Mouse (Mus musculus) lung, embryonic 15.5 days (tissue): ENCODE data around the gene Necap1. TPM values are rescaled to one million over a fixed set of nuclear protein-coding genes. Genes with fewer than 3 reads are reported as not detected.

Experiments used
- ATAC-seq: fragments of 200-750 bp; cut with Nextera tagmentation; 2 replicates; pipeline ENCODE4 v1.8.0; 2017; ENCODE audit warnings: moderate number of reproducible peaks, borderline replicate concordance; ENCODE audit not compliant: low FRiP score, low TSS enrichment; ENCODE audit errors: extremely low read depth
- H3K27ac ChIP-seq: fragments of 300-500 bp; sonication (generic); 2 replicates; pipeline ENCODE4 v1.5.1; 2015; ENCODE audit warnings: moderate library complexity, mild to moderate bottlenecking, inconsistent platforms
- H3K27me3 ChIP-seq: fragments of 300-500 bp; sonication (generic); 2 replicates; pipeline ENCODE4 v1.6.1; 2015; ENCODE audit warnings: inconsistent platforms
- H3K36me3 ChIP-seq: fragments of 300-500 bp; sonication (generic); 2 replicates; pipeline ENCODE4 v1.6.1; 2015; ENCODE audit warnings: inconsistent platforms
- H3K4me1 ChIP-seq: fragments of 300-500 bp; sonication (generic); 2 replicates; pipeline ENCODE4 v1.6.1; 2015; ENCODE audit warnings: inconsistent platforms
- H3K4me2 ChIP-seq: fragments of 300-500 bp; sonication (generic); 2 replicates; pipeline ENCODE4 v1.6.1; 2015; ENCODE audit warnings: inconsistent platforms, mild to moderate bottlenecking, moderate library complexity
- H3K4me3 ChIP-seq: fragments of 300-500 bp; sonication (generic); 2 replicates; pipeline ENCODE4 v1.5.1; 2015; ENCODE audit warnings: mild to moderate bottlenecking, inconsistent platforms
- H3K9ac ChIP-seq: fragments of 300-500 bp; sonication (generic); 2 replicates; pipeline ENCODE4 v1.6.1; 2015; ENCODE audit warnings: inconsistent platforms
- H3K9me3 ChIP-seq: fragments of 300-500 bp; sonication (generic); 2 replicates; pipeline ENCODE4 v1.6.1; 2016; ENCODE audit warnings: inconsistent platforms
- WGBS: fragments of 180-500 bp; shearing (Covaris S2); methylation state at CpG from one replicate; pipeline ENCODE4 v1.1.7; 2015; 5-methylcytosine and 5-hydroxymethylcytosine counted together
- polyA plus RNA-seq: library from polyadenylated mRNA; unstranded; fragments of >200 nt; fragmentation: Nextera tagmentation; extraction: Ambion mirVana; gene quantifications from 2 replicates; pipeline ENCODE4 v1.2.1, GENCODE M21; 2015

Gene Necap1
- polyA plus RNA-seq, 1 experiment from 2014 or later, result 48.1 TPM

DNA sequence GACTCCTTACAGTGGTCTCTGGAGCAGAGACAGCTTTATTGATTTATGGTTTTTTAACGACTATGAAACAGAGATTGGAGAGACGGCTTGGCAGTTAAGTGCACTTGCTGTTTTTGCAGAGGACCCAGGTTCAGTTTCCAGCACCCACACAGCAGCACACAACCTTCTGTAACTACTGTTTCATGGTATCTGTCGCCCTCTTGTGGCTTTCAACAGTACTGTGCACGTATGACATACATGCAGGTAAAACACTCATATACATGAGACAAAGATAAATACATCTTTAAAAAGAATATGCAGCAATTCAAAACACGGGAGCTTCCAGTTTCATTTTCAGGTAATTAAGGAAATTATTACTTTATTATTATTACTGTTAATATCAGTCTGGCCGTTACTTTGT is 11.8 kb upstream of the Necap1 start:
- Histone ChIP-seq H3K9ac (no peak overlapping the region), H3K4me2 (no peak overlapping the region), H3K4me3 (no peak overlapping the region), H3K9me3 (peaks cover 4% of the 10 kb centered on the region; the same call in 1 of the 2 replicates), H3K27me3 (no peaks in the 10 kb centered on the region), H3K27ac (no peak overlapping the region), H3K36me3 (no peaks in the 10 kb centered on the region), H3K4me1 (no peaks in the 10 kb centered on the region)
- ATAC-seq, result no peak
- 67% methylated on average over 6 of the region's 6 CpGs for WGBS

DNA sequence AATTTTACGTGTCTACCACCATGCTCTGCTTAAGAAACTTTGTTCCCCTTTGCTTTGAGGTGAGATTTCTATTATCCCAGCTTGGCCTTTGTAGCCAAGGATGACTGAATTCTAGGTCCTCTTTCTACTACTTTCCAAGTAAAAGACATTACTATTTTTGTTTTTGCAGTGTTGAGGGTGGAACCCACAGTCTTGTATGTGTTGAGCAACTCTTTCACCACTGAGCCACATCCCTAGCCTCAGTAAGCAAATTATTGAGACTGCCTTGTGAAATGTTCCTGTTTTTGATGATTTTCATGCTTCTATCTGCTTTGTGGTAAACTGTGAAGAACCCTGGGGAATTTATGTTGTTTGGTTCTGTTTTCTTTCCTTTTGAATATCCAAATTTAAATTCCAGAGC is 11.4 kb upstream of the Necap1 start:
- Histone ChIP-seq H3K4me1 (no peaks in the 10 kb centered on the region), H3K27me3 (no peaks in the 10 kb centered on the region), H3K4me3 (no peak overlapping the region), H3K9ac (no peak overlapping the region), H3K4me2 (no peak overlapping the region), H3K36me3 (no peaks in the 10 kb centered on the region), H3K27ac (no peak overlapping the region), H3K9me3 (peaks cover 4% of the 10 kb centered on the region; the same call in 1 of the 2 replicates)
- 87% methylated on average over 1 of the region's 1 CpGs for WGBS
- ATAC-seq, result no peak

DNA sequence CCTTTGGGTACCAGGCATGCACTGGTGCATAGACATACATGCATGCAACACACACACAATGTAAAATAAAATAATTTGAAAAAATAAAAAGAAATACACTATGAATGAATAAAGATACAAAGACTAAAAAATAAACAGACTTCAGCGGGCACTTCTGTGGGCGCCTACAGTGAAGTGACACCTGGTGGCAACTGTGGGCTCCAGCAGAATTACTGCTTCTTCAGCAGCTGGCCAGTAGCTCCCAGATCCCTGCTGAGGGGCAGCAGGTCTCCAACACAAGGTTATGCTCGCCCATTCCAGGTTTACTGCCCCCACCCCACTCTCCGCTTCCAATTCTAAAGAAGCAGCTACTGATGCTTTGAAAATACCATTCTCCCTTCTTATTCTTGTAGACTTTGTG is 6.4 kb upstream of the Necap1 start:
- 48% methylated on average over 4 of the region's 4 CpGs for WGBS
- Histone ChIP-seq H3K4me2 (no peak overlapping the region), H3K9ac (no peak overlapping the region), H3K36me3 (no peaks in the 10 kb centered on the region), H3K4me1 (no peaks in the 10 kb centered on the region), H3K4me3 (no peak overlapping the region), H3K27ac (no peak overlapping the region), H3K27me3 (no peaks in the 10 kb centered on the region), H3K9me3 (no peaks in the 10 kb centered on the region)
- ATAC-seq, result no peak

DNA sequence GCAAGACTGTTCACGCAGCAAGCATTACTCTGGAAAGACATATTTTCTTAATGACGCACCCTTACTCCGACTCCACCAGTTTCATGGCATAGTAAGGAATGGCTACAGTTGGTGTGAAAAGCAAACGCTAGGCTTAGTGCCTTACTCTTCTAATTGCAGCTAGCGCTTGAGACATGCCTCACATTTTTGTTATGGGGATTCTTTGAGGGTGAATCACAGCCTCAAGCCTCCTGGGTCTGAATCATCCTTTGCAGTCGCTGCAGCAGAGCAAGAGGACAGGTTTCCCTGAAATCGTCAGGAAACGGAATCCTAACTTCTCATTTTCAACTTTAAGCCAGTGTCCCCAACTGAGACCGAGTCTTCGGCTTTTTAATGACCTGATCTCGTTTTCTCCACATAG is 4.4 kb upstream of the Necap1 start:
- no peak for ATAC-seq
- Histone ChIP-seq H3K36me3 (no peaks in the 10 kb centered on the region), H3K27me3 (no peaks in the 10 kb centered on the region), H3K4me3 (no peak overlapping the region), H3K4me1 (no peaks in the 10 kb centered on the region), H3K4me2 (no peak overlapping the region), H3K9me3 (no peaks in the 10 kb centered on the region), H3K27ac (no peak overlapping the region), H3K9ac (no peak overlapping the region)
- WGBS, result 76% methylated on average over 11 of the region's 11 CpGs

DNA sequence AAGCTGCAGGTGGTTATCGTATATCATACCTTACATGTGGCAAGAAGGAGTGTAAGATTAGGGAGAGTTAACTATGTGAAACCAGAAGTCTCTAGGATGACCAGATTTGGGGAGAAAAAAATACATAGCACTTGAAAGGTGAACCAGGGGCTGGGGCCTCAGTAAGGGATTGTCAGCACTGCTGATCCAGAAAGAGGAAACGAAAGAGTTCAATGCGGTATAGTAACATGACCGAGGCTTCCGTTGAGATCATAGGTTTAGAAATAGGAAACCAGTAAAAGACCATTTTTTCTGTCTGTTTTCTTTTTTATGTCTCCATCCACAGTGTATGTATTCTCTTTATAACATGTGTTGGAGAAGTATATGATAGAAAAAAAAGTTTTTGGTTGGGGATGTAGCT is 1.5 kb upstream of the Necap1 start:
- 92% methylated on average over 5 of the region's 5 CpGs for WGBS

DNA sequence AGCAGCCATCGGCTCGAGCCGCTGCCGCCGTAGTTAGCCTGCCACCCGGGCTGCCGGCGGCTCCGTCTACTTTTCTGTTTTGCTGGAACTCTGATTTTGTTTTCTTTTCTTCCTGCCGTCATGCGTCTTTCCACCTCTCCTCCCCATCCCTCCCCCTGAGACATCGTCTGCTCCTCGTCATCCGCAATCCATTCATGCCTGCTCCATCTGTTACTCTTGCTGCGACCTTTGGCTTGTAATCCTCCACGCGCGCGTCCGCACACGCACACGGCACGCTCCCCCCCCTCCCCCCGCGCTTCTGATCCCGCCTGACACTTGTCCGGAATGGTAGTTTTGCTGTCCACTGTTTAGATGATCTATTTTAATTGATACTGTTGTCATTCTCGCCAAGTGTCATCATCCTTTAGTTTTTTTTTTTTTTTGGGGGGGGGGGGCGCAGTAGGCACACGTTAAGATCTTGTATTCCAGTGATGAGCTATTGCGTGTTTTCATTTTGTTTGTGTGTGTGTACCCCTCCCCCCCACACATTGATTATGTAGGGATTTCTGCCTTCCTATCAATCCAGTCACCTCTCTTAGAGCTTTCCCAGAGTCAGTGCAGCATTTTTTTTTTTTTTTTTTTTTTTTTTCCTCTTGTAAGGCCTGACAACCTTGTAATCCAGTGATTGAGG is 581 bp downstream of the Necap1 start:
- H3K4me3 ChIP-seq, result peak overlapping the region; percentile 93
- WGBS, result under 1% methylated on average over 30 of the region's 31 CpGs
- H3K9me3 ChIP-seq, result no peaks in the 10 kb centered on the region
- no peaks in the 10 kb centered on the region for H3K27me3 ChIP-seq
- H3K4me1 ChIP-seq, result peaks cover 11% of the 10 kb centered on the region
- H3K36me3 ChIP-seq, result peaks cover 16% of the 10 kb centered on the region
- peak; percentile 71; the same call in 1 of the 2 replicates for ATAC-seq
- H3K27ac ChIP-seq, result peak overlapping the region; percentile 88
- H3K9ac ChIP-seq, result peak overlapping the region; percentile 92
- H3K4me2 ChIP-seq, result peak overlapping the region; percentile 55

More for the DNA sequence above, 1.5 kb upstream of the Necap1 start:
- no peaks in the 10 kb centered on the region for H3K9me3 ChIP-seq
- no peak overlapping the region for H3K4me3 ChIP-seq
- H3K4me2 ChIP-seq, result no peak overlapping the region
- H3K36me3 ChIP-seq, result peaks cover 8% of the 10 kb centered on the region; the same call in 1 of the 2 replicates
- no peak overlapping the region for H3K9ac ChIP-seq
- no peak overlapping the region for H3K27ac ChIP-seq
- peaks cover 11% of the 10 kb centered on the region for H3K4me1 ChIP-seq
- no peaks in the 10 kb centered on the region for H3K27me3 ChIP-seq
- no peak for ATAC-seq

DNA sequence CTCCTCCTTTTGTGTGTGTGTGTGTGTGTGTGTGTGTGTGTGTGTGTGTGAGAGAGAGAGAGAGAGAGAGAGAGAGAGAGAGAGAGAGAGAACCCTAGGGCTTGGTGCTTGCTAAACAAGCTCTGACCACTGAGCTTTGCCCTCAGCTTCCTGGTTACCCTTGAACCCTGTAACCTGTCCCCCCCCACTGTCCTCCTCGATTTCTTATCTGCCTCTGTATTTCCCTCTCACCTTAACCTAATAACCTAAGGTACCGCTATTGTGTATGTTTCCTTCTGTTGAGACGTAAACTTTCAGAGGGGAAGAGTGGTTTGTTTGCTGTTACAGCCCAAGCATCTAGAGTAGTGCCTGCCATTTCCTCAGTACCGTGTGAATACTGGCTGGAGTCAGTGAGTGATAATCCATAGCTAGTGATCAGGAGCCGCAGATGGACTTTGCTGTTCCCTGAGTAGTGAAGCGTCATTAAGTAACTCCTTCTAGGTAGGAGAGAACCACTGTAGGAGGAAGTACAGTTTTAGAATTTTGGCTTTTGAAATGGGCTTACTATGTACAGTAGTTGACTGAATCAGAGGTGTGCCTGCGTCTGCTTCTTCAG is 5.0 kb downstream of the Necap1 start:
- no peak for ATAC-seq
- Histone ChIP-seq H3K4me1 (peaks cover 11% of the 10 kb centered on the region), H3K9ac (no peak overlapping the region), H3K36me3 (peaks cover 57% of the 10 kb centered on the region), H3K27ac (no peak overlapping the region), H3K9me3 (no peaks in the 10 kb centered on the region), H3K4me2 (no peak overlapping the region), H3K4me3 (no peak overlapping the region), H3K27me3 (no peaks in the 10 kb centered on the region)
- 76% methylated on average over 7 of the region's 7 CpGs for WGBS

DNA sequence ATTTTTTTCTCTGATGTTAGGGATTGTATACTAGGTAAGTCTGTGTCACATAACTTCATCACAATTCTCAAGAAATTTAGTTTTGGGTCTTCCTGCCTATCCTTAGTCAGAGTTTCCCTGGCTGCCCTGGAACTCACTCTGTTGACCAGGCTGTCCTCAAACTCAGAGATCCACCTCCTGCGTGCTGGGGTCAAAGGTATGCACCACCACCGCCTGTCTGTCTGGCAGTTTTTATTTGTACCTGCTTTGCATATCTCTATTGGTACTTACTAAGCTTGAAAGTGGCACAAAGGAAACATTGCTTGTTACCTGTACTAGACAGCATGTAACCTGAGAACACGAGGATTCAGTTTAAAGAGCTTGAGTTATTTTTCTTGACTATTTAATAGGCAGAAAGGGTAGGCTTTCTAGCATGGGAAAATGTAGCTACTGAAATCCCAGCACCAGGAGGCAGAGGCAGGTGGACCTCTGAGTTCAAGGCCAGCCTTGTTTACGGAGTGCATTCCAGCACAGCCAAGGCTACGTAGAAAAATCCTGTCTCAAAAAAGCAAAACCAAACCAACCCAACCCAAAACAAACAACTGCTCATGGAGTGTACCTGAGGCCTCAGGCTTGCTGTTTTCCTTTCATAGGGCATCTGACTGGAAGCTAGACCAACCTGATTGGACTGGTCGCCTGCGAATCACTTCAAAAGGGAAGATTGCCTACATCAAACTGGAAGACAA is 5.7 kb downstream of the Necap1 start:
- Histone ChIP-seq H3K4me1 (peaks cover 11% of the 10 kb centered on the region), H3K36me3 (peaks cover 64% of the 10 kb centered on the region), H3K4me3 (no peak overlapping the region), H3K27me3 (no peaks in the 10 kb centered on the region), H3K27ac (no peak overlapping the region), H3K9me3 (no peaks in the 10 kb centered on the region), H3K9ac (no peak overlapping the region), H3K4me2 (no peak overlapping the region)
- no peak for ATAC-seq
- WGBS, result 81% methylated on average over 7 of the region's 7 CpGs

DNA sequence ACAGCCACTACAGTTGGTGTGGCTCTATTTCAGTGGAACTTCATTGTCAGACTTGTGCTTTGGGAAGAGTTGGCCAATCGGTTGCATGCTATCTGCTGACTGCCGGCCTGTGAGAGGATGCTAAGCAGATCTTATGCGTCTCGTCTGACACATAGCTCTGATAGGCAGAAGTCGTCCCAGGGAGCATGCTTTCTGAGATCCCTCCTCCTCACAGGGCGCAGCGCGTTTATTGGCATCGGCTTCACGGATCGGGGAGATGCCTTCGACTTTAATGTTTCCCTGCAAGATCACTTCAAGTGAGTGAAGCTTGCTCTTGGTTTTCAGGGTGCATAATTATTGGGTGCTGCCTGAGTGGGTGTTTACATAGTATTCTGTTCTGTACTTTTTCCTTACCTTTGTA is 7.0 kb downstream of the Necap1 start:
- H3K4me3 ChIP-seq, result no peak overlapping the region
- no peak overlapping the region for H3K27ac ChIP-seq
- H3K9ac ChIP-seq, result no peak overlapping the region
- WGBS, result 92% methylated on average over 12 of the region's 12 CpGs
- peaks cover 72% of the 10 kb centered on the region for H3K36me3 ChIP-seq
- H3K4me2 ChIP-seq, result no peak overlapping the region
- no peak for ATAC-seq
- no peaks in the 10 kb centered on the region for H3K27me3 ChIP-seq
- no peaks in the 10 kb centered on the region for H3K9me3 ChIP-seq
- H3K4me1 ChIP-seq, result no peaks in the 10 kb centered on the region

DNA sequence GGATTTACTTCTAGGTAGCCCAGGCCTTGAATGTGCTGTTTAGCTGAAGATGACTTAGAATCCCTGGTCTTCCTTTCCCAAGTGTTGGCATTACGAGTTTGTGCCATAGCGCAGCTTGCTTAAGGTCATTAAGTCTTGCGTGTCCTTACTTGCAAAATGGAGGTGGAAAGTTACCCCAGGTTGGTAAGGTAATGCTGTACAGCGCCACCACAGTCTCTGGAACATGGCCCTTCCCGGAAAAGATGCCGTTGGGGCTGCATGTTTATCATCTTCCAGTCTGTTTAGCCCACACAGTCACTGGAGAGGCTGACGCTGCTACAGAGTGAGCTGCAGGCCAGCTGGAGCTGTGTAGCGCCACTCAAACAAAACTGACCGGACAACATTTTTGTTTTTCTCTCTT is 9.3 kb downstream of the Necap1 start:
- no peak overlapping the region for H3K9ac ChIP-seq
- H3K9me3 ChIP-seq, result no peaks in the 10 kb centered on the region
- H3K36me3 ChIP-seq, result peaks cover 89% of the 10 kb centered on the region
- 91% methylated on average over 9 of the region's 9 CpGs for WGBS
- ATAC-seq, result no peak
- no peaks in the 10 kb centered on the region for H3K4me1 ChIP-seq
- H3K27ac ChIP-seq, result no peak overlapping the region
- no peak overlapping the region for H3K4me3 ChIP-seq
- H3K4me2 ChIP-seq, result no peak overlapping the region
- no peaks in the 10 kb centered on the region for H3K27me3 ChIP-seq

DNA sequence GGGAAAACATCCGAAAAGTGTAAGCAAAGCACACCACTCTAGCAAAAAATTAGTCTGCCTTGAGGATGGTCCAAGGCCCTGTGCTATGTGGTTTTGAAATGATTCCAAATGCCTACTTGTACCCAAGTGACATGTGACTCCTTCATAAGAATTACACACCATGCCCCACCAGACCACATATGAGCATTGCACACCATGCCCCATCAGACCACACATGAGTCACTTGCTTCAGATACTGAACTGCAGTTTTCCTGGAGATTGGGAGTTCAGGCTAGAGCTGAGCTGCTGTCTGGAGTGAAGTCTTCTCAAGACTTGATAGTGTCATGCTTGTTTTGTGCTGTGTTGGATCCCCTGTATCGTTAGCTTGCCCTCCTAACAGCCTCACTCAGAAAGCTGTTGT is 15.3 kb downstream of the Necap1 start:
- no peak overlapping the region for H3K27ac ChIP-seq
- H3K4me1 ChIP-seq, result no peaks in the 10 kb centered on the region
- no peaks in the 10 kb centered on the region for H3K27me3 ChIP-seq
- H3K9ac ChIP-seq, result no peak overlapping the region
- no peak overlapping the region for H3K4me2 ChIP-seq
- no peak for ATAC-seq
- H3K4me3 ChIP-seq, result no peak overlapping the region
- H3K9me3 ChIP-seq, result no peaks in the 10 kb centered on the region
- H3K36me3 ChIP-seq, result peaks cover 52% of the 10 kb centered on the region
- WGBS, result 88% methylated on average over 2 of the region's 2 CpGs

DNA sequence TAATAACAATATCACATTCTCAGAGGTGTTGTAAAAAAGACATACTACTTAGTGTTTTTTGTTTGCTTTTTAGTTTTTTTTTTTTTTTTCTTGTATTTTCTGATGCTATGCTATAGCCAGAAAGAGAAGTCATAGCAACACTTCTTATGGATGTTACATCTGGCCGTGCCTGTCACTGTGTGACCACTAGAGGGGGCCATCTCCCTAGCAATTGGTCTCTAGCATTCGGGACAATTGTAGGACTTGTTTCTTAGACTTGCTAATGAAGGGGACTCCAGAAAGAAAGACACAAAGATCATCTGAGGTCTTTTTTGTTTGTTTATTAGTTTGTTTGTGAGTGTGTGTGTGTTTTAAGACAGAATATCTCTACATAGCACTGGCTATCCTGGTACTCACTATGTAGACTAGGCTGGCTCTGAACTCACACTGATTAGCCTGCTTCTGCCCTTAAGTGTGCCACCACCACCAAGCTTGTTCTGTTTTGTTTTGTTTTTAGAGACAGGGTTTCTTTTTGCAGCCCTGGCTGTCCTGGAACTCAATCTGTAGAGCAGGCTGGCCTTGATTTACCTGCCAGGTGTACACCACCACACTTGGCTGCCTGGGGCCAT is 18.3 kb downstream of the Necap1 start:
- H3K36me3 ChIP-seq, result peaks cover 26% of the 10 kb centered on the region
- H3K4me3 ChIP-seq, result no peak overlapping the region
- ATAC-seq, result no peak
- H3K4me2 ChIP-seq, result no peak overlapping the region
- no peaks in the 10 kb centered on the region for H3K4me1 ChIP-seq
- no peaks in the 10 kb centered on the region for H3K27me3 ChIP-seq
- H3K9ac ChIP-seq, result no peak overlapping the region
- no peaks in the 10 kb centered on the region for H3K9me3 ChIP-seq
- H3K27ac ChIP-seq, result no peak overlapping the region
- 10% methylated on average over 2 of the region's 2 CpGs for WGBS
